Mouse (Mus musculus): ENCODE measurements around the gene Pstpip1. TPM values are rescaled to one million over a fixed set of nuclear protein-coding genes. Genes with fewer than 3 reads are reported as not detected.

Pstpip1 gene
- total RNA-seq, 1 experiment from 2014 or later, result 1.3 TPM

DNA sequence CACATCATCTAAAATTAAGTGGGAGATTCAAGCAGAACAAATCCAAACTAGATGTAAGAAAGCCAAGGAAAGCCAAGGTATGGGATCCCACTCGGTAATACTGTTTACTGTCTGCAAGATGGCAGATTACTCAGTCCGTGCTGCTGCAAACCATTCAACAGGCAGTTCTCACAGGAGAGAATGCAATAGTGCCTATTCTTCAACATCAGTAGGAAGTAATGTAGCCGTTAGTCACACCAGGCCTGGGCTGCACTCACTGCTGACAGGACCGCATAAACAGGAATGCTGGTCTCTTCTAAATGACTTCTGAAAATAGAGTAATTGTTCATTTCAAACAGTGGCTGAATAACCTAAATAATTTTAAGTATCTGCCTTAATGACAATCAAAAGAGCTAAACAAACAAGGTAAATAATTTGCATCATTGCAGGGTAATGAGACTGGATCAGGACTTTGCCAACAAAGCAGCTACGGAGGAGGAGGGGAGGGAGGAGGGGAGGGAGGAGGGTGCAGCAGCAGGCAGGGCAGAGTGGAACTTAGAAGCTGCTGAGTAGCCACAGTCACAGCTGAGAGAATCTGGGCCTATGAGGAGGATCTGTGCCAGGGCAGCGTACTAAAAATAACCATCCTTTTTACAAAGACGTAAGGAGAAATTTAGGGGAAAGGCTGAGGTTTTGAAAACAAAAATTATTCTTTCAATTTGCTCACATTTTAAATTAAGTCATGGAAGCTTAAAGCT lies 62.2 kb downstream of the Pstpip1 start:
- DNase-seq, result peak; percentile 50

DNA sequence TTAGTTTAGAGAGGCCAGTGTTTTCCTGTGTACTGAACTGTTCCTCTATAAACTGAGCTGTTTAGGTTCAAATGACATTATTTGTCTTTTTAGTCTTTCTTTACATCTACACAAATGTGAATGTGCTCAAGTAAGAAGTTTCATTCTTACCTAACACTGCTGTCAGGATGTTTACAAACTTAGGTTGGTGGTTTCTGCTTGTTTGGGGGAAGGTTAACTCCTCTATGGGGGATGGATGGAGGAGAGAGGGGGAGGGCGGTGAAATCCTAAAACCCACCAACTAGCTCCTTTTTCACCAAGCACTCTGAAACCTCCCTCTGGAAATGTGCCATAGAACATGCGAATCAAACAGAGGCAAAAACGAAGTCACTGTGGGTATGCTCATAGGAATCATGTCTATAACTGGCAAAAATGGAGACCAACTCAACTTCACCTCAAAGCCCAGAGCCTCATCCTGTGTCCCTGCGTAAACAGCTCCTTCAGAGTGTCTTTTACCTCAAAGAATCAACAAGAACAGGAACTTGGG lies 62.8 kb downstream of the Pstpip1 start:
- DNase-seq, result no peak

DNA sequence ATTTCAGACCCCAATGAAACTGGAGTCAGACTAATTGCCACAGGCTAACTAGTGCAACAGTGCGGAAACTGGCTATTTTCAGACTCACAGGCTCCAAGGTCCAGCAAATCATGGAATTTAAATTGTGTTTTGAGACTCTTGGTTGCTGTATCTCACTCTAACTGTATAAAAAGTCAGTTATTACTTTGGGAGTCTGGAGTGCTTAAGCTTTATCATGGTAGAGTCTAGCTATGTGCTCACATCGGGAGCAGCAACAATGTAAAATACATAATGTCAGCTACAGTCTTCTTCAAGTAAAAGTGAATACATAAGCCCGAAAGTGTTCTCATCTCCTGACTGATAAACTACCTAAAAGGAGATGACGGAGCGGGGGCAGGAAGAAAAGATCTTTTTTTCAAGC lies 64.8 kb downstream of the Pstpip1 start:
- no peak for DNase-seq

DNA sequence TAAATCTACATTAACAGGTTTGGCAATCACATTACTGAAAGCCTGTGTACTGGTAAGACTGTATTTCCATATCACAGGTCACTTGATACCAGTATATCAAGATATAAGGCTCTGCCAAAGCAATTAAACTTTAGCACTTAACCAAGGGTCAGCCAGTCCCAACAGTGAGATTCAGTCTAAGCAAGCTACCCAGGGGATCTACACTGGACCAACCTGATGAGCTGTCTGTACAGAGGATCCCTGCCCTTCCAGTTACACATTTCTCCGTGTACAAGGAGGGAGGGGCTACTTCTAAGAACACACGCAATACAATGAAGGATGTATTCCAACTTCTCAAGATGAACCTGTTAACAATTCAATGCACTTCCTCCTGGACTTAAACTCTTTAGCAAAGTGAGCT lies 68.3 kb downstream of the Pstpip1 start:
- no peak for DNase-seq

DNA sequence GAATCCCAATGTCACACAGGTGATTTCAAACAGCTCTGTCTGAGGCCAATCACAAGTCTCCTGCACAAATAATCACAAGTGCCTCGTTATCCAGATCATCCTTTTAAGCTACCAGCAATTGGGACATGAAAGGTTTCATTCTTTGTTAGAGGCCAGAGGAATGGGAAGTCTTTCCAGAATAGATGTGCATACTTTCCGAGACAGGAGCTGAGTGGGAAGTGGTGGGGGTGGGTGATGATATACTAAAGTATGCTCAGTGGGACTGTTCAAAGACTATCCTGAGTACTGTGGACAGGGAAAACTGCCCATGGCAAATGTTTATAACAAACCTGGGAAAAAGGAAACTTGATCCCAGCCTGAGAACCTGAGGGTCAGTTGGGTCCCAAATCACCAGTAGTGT lies 69.7 kb downstream of the Pstpip1 start:
- DNase-seq, result no peak

DNA sequence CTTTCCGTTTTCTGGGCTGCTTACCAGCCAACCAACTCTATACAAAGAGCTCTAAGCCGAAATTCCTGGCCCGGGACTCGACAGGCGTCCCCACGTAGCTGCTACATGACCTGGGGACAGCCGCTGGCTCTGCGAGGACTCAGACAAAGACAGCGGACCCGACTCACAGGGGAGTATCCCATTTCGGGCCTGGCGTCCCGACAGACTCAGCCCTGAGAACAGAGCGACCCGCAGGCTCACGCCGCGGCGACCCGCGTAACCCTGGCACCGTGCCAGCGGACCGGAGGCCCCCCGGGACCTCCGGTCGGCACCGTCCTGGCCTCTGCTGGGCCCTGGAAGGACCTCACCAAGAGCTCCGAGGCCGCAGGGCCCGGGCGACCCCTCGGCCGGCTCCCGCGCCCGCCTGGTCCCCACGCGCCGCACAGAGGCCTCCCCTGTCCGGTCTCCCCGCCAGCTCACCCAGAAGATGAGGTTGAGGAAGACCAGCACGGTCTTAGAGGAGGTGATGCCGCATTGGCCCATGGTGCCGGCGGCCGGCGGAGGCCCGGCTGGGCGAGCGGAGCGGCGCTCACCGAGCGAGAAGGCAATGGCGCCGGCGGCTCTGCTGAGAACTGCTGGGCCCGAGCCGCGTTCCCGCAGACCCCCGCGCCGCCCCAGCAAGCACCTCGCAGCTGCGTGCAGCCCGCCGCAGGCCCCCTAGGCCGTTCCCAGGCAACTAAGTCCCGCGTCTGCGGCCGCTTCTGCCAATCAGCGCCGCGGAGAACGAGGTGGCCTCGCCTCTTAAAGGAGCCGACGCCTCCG lies 70.8 kb downstream of the Pstpip1 start:
- DNase-seq, result peak; percentile 93

DNA sequence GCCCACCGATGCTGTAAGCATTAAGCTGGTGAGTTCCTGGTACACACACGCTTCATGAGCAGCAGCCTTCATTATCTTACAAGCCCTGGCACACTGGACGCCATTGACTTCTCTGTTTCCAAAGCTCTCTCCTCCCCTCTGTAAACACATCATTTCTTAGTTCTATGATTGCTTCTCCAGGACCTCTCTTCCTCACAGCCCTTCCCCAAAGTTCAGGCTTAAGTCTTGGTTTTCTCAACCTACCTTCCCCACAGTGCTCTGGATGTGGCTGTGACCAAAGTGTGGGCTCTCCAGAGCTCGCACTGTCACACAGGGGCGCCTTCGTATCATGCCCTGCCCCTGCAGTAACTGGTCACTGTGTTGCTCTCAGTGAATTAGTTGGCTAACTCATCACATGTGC lies 75.6 kb downstream of the Pstpip1 start, which contains the start of gene Tspan3:
Gene Tspan3, minus strand, starts transcription at position 101 of the 400 bp plus-strand sequence.
- DNase-seq, result no peak

DNA sequence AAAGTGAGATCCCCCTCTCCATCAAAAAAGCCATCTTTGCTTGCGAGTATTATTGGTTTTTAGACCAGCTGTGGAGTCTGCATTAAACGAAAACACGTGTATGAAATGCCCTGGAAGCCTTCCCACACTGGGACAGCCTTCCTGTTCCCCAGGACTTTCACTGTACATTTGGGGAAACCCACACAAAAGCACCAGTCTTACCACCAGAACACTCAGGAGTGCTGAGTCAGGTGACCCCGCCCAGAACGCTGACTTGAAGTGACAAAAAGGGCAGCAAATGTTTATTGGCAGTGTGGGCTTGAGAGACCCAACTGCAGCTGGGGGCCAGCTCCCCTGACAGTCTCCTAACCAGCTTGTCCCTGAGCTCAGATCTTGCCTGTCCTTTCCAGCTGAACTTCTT lies 76.4 kb downstream of the Pstpip1 start:
- DNase-seq, result no peak

DNA sequence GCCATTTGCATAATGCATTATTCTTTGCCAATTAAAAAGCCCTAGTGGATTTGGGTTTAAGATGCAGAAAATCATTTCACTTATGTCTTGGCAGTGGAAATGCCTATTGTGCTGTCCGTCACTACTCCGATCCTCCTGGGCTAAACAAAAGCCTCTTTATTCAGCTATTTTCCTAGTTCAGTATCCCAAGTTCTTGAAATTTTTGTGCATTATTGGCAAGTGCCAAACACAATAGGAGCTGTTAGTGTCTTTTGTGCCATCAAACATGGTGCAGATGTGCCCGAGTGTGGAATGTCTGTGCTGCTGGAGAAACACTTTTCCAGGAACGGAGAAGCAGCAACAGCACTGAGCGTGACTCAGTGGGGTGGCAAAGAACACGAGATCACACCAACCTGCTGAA lies 77.9 kb downstream of the Pstpip1 start:
- DNase-seq, result no peak

DNA sequence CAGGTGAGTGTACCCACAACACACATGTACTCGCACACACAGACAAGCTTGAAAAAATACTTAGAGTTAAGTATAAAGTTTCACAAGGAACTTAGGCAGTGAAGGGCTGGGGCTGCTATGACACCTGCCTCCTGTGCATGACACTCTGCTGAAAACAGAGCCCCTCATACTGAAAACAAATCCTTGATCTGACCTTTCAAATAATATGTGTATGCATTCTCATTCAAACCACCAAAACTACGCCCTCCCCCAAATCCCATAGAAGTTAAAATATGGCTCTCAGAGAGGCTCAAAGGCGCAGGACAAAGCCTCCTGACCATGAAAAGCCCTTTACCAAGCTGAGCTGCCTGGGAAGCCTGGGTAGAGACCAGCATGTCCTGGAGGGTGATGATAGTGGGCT lies 85.6 kb downstream of the Pstpip1 start:
- no peak for DNase-seq

DNA sequence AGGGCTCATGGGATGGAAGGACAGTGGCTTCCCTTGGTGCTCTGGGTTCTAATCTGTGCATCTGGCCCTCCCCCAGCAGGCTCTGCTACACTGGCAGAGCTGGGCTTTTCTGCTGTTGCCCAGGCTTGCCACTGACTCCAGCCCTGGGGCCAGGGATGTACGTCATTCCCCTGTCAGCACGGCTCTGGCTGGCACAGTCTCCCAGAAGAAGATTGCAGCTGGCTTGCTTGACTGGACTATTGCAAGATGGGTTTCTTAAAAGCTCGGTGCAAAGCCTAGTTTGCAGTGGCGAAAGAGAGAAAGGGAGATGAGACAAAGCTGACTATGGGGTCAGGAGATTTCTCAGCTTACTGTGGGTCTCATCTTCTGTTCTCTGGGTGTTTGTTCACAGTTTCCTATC lies 87.6 kb downstream of the Pstpip1 start:
- DNase-seq, result peak; percentile 39

Other genes with a start within 250 kb of the Pstpip1 start
- 11.2 and 12.4 TPM in 2 replicates for gene Scaper, start 151.8 kb upstream of the Pstpip1 start, total RNA-seq (2021)
- not detected in 2 replicates for gene 4930563M21Rik, start 79.4 kb upstream of the Pstpip1 start, total RNA-seq (2021)
- 37.2 and 37.7 TPM in 2 replicates for gene Rcn2, start 48.1 kb upstream of the Pstpip1 start, total RNA-seq (2021)
- gene Tspan3, start 75.5 kb downstream of the Pstpip1 start, total RNA-seq (2021), result 121 and 122 TPM in 2 replicates